Mouse (Mus musculus) ZHBTc4 (cell line): ENCODE measurements around the gene Wdfy1.

Experiments
- DNase-seq: peaks from one replicate; pipeline ENCODE4 v3.0.0-alpha.2; 2011; ENCODE audit warnings: low read depth, low spot score

Wdfy1 gene

GRCm38 (mm10) chr1:79659598-79659997, 116.3 kb downstream of the Wdfy1 start:
- DNase-seq, result no peak

- DNase-seq, result no peak
These were observed 118.5 kb downstream of the Wdfy1 start for GRCm38 (mm10) chr1:79657411-79657810.

GRCm38 (mm10) chr1:79655819-79656555, 120.0 kb downstream of the Wdfy1 start:
- no peak for DNase-seq

GRCm38 (mm10) chr1:79654948-79655347, 121.0 kb downstream of the Wdfy1 start:
- DNase-seq, result no peak
